Comparison of ENCODE assay signal across 35 mouse cellular contexts in the genomic region with DNA sequence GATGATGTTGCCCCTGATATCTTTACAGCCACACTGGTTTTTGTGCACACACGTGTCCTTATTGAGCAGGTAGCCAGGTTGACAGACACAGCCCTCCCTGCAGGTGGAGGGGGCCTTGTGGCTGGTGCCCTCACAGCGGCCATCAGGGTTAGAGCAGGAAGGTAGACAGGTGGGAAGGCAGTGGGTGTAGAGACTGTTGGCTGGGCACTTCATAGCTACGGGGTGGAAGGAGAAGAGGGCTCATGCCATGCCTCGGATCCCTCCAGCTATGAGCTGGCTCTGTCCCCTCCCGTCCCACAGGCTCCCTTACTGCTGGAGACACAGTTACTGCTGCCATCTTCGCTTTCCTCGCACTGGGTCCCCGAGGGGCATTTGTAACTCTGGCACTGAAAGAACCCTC. TPM values are rescaled to one million over a fixed set of nuclear protein-coding genes. Genes with fewer than 3 reads are reported as not detected.
"Had no signal": no experiment of that assay in that cellular context is flagged by ENCODE, and none has a peak within 500 bp of the region (broad histone marks: within the 10 kb centered on the region; RNA-seq: fewer than 3 reads in every experiment).

No protein-coding gene starts in this region.

- H3K27ac ChIP-seq: heart, embryonic 10.5 days; heart, embryonic 13.5 days; heart, embryonic 15.5 days; hindbrain, embryonic 10.5 days; hindbrain, embryonic 12.5 days; hindbrain, embryonic 13.5 days; hindbrain, embryonic 14.5 days; hindbrain, embryonic 15.5 days; hindbrain, postnatal 0 days; intestine, embryonic 15.5 days; kidney, embryonic 15.5 days; kidney, postnatal 0 days; layer of hippocampus, adult 2 months had no signal

- H3K4me1 ChIP-seq: heart, embryonic 10.5 days; heart, embryonic 12.5 days; heart, embryonic 13.5 days; heart, embryonic 15.5 days; hindbrain, embryonic 10.5 days; hindbrain, embryonic 12.5 days; hindbrain, embryonic 13.5 days; hindbrain, embryonic 15.5 days; intestine, embryonic 15.5 days; kidney, embryonic 15.5 days had no signal

- H3K9ac ChIP-seq: heart, embryonic 12.5 days; heart, embryonic 13.5 days; heart, embryonic 15.5 days; hindbrain, embryonic 12.5 days; hindbrain, embryonic 13.5 days; hindbrain, embryonic 14.5 days; hindbrain, embryonic 15.5 days; intestine, embryonic 15.5 days; kidney, embryonic 15.5 days had no signal

- H3K36me3 ChIP-seq: heart, embryonic 10.5 days; heart, embryonic 12.5 days; heart, embryonic 13.5 days; heart, embryonic 15.5 days; hindbrain, embryonic 10.5 days; hindbrain, embryonic 12.5 days; hindbrain, embryonic 13.5 days; hindbrain, embryonic 15.5 days; intestine, embryonic 15.5 days; kidney, embryonic 15.5 days had no signal

- DNase-seq: heart, postnatal 10 days; heart, postnatal 14 days; heart, postnatal 36 days; heart, postnatal 4 days; kidney, adult 11 months; kidney, adult 18-20 months; kidney, adult 2 months; kidney, adult 8-10 months; kidney, adult 9 months; kidney, postnatal 10 days; kidney, postnatal 14 days; kidney, postnatal 25 days; kidney, postnatal 36 days; kidney, postnatal 4 days; layer of hippocampus, adult 9-11 months; layer of hippocampus, postnatal 36 days had no signal

- H3K4me2 ChIP-seq: heart, embryonic 11.5 days; heart, embryonic 12.5 days; heart, embryonic 13.5 days; heart, embryonic 15.5 days; hindbrain, embryonic 12.5 days; hindbrain, embryonic 13.5 days; hindbrain, embryonic 14.5 days; hindbrain, embryonic 15.5 days; intestine, embryonic 15.5 days; kidney, embryonic 15.5 days had no signal

- H3K27me3 ChIP-seq: hindbrain, embryonic 13.5 days; hindbrain, embryonic 15.5 days; intestine, embryonic 15.5 days; kidney, embryonic 15.5 days had no signal

- H3K4me3 ChIP-seq: heart, embryonic 10.5 days; heart, embryonic 12.5 days; heart, embryonic 13.5 days; heart, embryonic 15.5 days; hindbrain, embryonic 10.5 days; hindbrain, embryonic 12.5 days; hindbrain, embryonic 13.5 days; hindbrain, embryonic 15.5 days; intestine, embryonic 15.5 days; kidney, embryonic 15.5 days; layer of hippocampus, adult 2 months had no signal

- ATAC-seq: hindbrain, embryonic 16.5 days; hindbrain, postnatal 0 days; inflammation-experienced regulatory T-cells, adult 6 months; intestine, embryonic 15.5 days; intestine, embryonic 16.5 days; intestine, postnatal 0 days had no signal

- H3K9me3 ChIP-seq: heart, embryonic 10.5 days; heart, embryonic 12.5 days; heart, embryonic 13.5 days; heart, embryonic 15.5 days; hindbrain, embryonic 10.5 days; hindbrain, embryonic 12.5 days; hindbrain, embryonic 13.5 days; hindbrain, embryonic 15.5 days; intestine, embryonic 15.5 days; kidney, embryonic 15.5 days had no signal

RNA-seq across cellular contexts. Expression of a gene that starts 41.7 kb away (rescaled TPM):
- polyA plus RNA-seq: inflammation-experienced regulatory T-cells, adult 6 months had no signal
